Mouse (Mus musculus) megakaryocyte, embryonic 14.5 days (primary cell): Measurements from ENCODE around the gene Atp9a. TPM values are rescaled to one million over a fixed set of nuclear protein-coding genes. Genes with fewer than 3 reads are reported as not detected.

Source experiments
- H3K27me3 ChIP-seq: replicated peaks from 2 replicates; pipeline ENCODE3; 2012; ENCODE audit warnings: inconsistent platforms
- H3K36me3 ChIP-seq: replicated peaks from 2 replicates; pipeline ENCODE3; 2012; ENCODE audit warnings: low read length, inconsistent platforms, mixed read lengths
- H3K4me1 ChIP-seq: 2 replicates; pipeline ENCODE4 v1.6.1; 2012; ENCODE audit warnings: inconsistent platforms
- H3K4me3 ChIP-seq: replicated peaks from 2 replicates; pipeline ENCODE3; 2012; ENCODE audit warnings: moderate library complexity, mild to moderate bottlenecking, inconsistent platforms
- H3K9me3 ChIP-seq: 2 replicates; pipeline ENCODE4 v1.6.1; 2012; ENCODE audit warnings: inconsistent platforms
- FLI1 ChIP-seq: IDR thresholded peaks from 2 replicates; pipeline ENCODE4 v1.6.1; 2012; ENCODE audit warnings: low read length, inconsistent platforms, mixed read lengths
- GATA1 ChIP-seq: IDR thresholded peaks from 3 replicates; pipeline ENCODE4 v1.6.1; 2012; ENCODE audit warnings: mixed read lengths, low read length, inconsistent platforms, borderline replicate concordance
- polyA plus RNA-seq: library from polyadenylated mRNA; stranded (reverse); fragments of >175 nt; gene quantifications from 2 replicates; pipeline ENCODE4 v1.2.3, GENCODE M21; 2012; ENCODE audit warnings: low replicate concordance; ENCODE audit not compliant: insufficient read depth

Gene Atp9a
- 1.5 TPM in 1 of 2 replicates, not detected in the other for polyA plus RNA-seq

GRCm38 (mm10) chr2:168742059-168742627, at the start of gene Atp9a:
Atp9a (minus strand) TSS chr2:168742409.
- Histone ChIP-seq H3K4me1 (peaks cover 15% of the 10 kb centered on the region), H3K27me3 (peaks cover 47% of the 10 kb centered on the region), H3K4me3 (peak within 1 kb of the TSS; percentile 83), H3K9me3 (peaks cover 38% of the 10 kb centered on the region), H3K36me3 (no peaks in the 10 kb centered on the region)
- no peak for TF ChIP-seq GATA1
- no peak for TF ChIP-seq FLI1

DNA sequence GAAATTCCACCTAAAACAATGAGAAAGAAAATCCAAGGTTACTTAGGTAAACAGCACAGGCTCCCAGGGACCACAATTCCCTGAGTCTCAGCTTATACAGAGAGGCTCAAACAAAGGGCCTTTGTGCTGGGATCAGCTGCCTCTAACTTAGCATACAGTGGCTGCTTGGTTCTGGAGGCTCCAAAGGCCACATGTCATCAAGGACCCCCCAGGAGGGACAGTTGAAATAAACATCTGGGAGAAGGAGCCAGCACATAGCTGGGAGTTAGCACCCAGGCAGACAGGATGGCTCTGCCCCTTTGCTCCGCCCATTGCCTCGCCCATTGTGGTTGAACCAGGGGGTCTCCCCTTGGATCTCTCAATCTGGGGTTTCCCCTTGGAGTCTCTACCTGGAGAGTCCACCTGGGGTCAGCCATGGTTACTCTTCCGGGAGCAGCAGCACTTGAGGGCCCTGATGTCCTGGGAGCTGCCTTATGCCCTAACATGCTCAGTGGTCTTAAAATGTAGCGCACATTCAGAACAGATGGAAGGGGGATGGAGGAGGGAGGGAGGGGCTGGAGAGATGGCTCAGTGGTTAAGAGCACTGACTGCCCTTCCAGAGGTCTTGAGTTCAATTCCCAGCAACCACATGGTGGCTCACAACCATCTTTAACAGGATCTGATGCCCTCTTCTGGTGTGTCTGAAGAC, 49.0 kb upstream of the Atp9a start:
- H3K4me3 ChIP-seq, result no peak overlapping the region
- H3K36me3 ChIP-seq, result no peaks in the 10 kb centered on the region
- TF ChIP-seq GATA1 (no peak), FLI1 (no peak)
- H3K4me1 ChIP-seq, result no peaks in the 10 kb centered on the region
- H3K27me3 ChIP-seq, result peaks cover 2% of the 10 kb centered on the region
- H3K9me3 ChIP-seq, result no peaks in the 10 kb centered on the region

GRCm38 (mm10) chr2:168786174-168786573, 44.0 kb upstream of the Atp9a start:
- H3K27me3 ChIP-seq, result peaks cover 4% of the 10 kb centered on the region

DNA sequence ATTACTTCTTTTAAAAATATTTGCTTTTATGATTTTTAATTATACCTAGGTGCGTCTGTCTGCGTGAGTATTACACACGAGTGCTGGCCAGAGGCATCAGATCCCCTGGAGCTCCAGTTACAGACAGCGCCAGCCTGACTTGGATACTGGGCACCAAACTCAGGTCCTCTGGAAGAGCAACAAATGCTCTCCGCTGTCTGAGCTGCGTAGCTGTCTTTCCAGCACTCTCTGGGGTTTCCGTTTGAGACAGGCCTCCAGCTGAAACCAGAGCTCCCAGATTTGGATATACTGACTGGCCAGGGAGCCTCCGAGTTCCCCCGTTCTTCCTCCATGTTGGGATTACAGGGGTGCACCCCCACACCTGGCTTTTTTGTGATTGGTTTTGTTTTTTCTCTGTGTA, 38.4 kb upstream of the Atp9a start:
- TF ChIP-seq GATA1 (no peak), FLI1 (no peak)
- H3K9me3 ChIP-seq, result 0 out of 2 replicates have a peak, but pooled peaks cover 2% of the 10 kb centered on the region
- H3K4me1 ChIP-seq, result peaks cover 5% of the 10 kb centered on the region
- no peak overlapping the region for H3K4me3 ChIP-seq
- H3K27me3 ChIP-seq, result peaks cover 9% of the 10 kb centered on the region
- no peaks in the 10 kb centered on the region for H3K36me3 ChIP-seq

More at GRCm38 (mm10) chr2:168786174-168786573, 44.0 kb upstream of the Atp9a start:
- TF ChIP-seq FLI1 (no peak), GATA1 (no peak)
- no peak overlapping the region for H3K4me3 ChIP-seq
- H3K9me3 ChIP-seq, result no peaks in the 10 kb centered on the region
- H3K4me1 ChIP-seq, result no peaks in the 10 kb centered on the region
- H3K36me3 ChIP-seq, result no peaks in the 10 kb centered on the region

DNA sequence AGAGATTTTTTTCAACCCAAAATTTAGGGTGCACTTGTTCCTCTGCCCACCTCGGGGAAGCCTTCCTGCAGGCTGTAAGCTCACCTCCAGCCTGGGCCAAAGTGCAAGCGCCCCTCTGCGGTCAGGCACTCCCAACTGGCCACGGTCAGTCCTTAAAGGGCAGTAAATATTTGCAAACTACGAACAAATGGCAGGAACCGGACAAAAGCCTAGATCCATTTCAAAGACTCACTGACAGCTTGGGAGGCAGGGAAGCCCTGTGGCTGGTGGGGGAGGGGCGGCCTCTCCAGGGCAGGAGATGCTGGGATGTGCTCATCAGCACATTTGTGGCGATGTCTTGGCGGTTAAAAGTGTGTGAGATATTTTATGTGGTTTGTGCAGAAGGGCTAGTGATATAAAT, 37.8 kb upstream of the Atp9a start:
- peaks cover 5% of the 10 kb centered on the region for H3K4me1 ChIP-seq
- H3K27me3 ChIP-seq, result peaks cover 9% of the 10 kb centered on the region
- no peak overlapping the region for H3K4me3 ChIP-seq
- TF ChIP-seq GATA1, result no peak
- no peak for TF ChIP-seq FLI1
- no peaks in the 10 kb centered on the region for H3K36me3 ChIP-seq
- 0 out of 2 replicates have a peak, but pooled peaks cover 2% of the 10 kb centered on the region for H3K9me3 ChIP-seq

DNA sequence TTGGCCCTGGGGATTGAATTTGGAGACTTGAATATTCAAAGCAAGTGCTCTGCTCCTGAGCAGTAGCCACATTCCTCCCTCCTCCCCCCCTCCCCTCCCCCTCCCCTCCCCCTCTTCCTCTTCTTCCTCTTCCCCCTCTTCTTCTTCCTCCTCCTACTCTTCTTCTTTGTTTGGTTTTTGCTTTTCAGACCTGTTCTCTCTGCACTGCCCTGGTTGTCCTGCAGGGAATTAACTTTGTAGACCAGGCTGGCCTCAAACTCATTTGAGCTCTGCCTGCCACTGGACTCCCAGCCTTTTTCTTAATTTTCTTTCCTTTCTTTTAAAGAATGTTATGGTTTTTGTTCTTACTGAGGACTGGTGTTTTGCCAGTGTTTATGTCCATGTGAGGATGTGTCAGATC, 35.3 kb upstream of the Atp9a start:
- Histone ChIP-seq H3K36me3 (no peaks in the 10 kb centered on the region), H3K27me3 (peaks cover 8% of the 10 kb centered on the region), H3K9me3 (0 out of 2 replicates have a peak, but pooled peaks cover 2% of the 10 kb centered on the region), H3K4me3 (no peak overlapping the region), H3K4me1 (peaks cover 5% of the 10 kb centered on the region)
- TF ChIP-seq FLI1 (no peak), GATA1 (no peak)

DNA sequence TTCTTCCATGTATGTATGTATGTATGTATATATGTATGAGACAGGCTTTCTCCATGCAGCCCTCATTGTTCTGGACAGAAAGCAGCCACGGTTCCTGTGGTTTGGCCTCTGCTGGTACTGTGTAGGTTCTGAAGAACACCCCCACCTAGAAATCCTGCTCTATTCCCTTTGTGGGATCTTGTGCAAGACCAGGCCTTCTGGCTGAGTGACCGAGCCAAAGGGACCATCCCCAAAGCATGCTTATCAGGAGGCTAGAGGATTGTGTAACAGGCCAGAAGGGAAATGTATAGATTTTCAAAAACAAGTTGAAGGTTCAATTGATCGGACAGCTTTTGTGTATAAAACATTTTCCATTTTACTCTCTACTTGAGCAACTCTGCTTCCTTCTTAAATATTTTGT, 34.0 kb upstream of the Atp9a start:
- H3K27me3 ChIP-seq, result peaks cover 13% of the 10 kb centered on the region
- H3K9me3 ChIP-seq, result 0 out of 2 replicates have a peak, but pooled peaks cover 2% of the 10 kb centered on the region
- H3K4me3 ChIP-seq, result no peak overlapping the region
- peaks cover 5% of the 10 kb centered on the region for H3K4me1 ChIP-seq
- TF ChIP-seq FLI1 (no peak), GATA1 (no peak)
- H3K36me3 ChIP-seq, result no peaks in the 10 kb centered on the region

DNA sequence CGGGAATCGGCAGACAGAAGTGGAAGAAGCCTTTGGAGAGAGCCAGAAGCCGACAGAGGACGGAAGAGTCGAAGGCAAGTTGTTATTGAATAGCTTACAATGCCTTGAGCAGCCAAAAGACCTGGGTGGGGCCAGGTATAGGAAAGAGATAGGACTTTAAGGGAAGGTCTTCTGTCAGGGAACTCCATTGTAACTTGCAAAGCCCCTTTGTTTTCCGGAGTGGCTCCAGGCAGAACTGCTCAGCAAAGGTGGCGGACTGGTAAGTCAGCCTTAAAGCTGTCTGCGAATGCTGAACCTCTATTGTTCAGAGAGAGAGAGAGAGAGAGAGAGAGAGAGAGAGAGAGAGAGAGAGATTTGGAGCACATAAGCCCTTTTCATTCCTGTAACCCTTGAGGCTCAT, 27.1 kb upstream of the Atp9a start:
- no peaks in the 10 kb centered on the region for H3K9me3 ChIP-seq
- H3K36me3 ChIP-seq, result no peaks in the 10 kb centered on the region
- no peaks in the 10 kb centered on the region for H3K4me1 ChIP-seq
- TF ChIP-seq GATA1 (no peak), FLI1 (no peak)
- peaks cover 73% of the 10 kb centered on the region for H3K27me3 ChIP-seq
- no peak overlapping the region for H3K4me3 ChIP-seq

- Histone ChIP-seq H3K9me3 (no peaks in the 10 kb centered on the region), H3K4me3 (no peak within 1 kb of the TSS), H3K27me3 (peaks cover 85% of the 10 kb centered on the region)
These were observed 25.4 kb upstream of the Atp9a start, which contains the start of gene Sall4 for GRCm38 (mm10) chr2:168767582-168767981. Sall4 (minus strand) TSS chr2:168767943.

DNA sequence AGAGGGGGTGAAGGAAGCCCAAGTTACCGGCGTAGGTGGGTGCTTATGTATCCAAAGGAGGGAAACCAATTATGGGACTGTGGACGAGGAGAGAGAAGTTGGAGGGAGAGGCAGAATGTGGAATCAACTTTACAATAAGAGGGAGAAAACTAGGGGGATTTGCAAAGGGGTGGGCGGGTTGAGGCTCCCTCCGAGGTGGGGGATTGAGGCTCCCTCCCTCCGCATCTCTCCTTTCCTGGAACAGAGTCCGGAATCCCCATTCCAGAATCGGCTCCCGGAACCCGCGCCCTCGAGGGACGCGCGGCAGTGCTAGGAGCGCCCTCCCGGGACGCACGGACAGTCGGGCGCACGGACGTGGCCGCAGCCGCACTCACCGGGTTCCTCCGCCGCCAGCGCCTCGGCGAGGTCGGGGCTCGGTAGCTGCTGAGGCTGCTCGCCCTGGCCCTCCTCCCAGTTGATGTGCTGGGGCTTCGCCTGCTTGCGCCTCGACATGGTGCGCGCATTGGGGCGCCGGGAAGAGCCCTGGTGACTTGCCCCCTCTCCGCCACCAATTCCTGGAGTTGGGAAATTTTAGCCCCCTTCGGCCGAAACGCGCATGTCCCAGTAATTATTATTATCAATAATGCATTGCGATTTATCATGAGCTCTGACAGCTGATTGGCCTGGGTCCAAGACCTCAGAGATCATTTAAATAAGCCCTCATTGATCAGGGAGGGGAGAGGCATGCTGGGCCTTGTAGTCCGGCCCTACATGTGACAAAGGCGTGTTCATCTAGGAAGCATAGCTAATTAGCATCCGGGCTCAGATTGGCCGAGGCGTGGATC, 24.5 kb upstream of the Atp9a start:
- Histone ChIP-seq H3K27me3 (peaks cover 88% of the 10 kb centered on the region), H3K4me1 (no peaks in the 10 kb centered on the region), H3K4me3 (no peak overlapping the region), H3K36me3 (no peaks in the 10 kb centered on the region), H3K9me3 (no peaks in the 10 kb centered on the region)
- TF ChIP-seq FLI1 (no peak), GATA1 (no peak)

More at GRCm38 (mm10) chr2:168767582-168767981, 25.4 kb upstream of the Atp9a start, which contains the start of gene Sall4:
- no peak for TF ChIP-seq FLI1
- Histone ChIP-seq H3K36me3 (no peaks in the 10 kb centered on the region), H3K4me1 (no peaks in the 10 kb centered on the region)
